Comparison of ENCODE assay signal across 21 mouse cellular contexts in genomic region chr4:130782492-130782891, GRCm38 (mm10). TPM values are rescaled to one million over a fixed set of nuclear protein-coding genes. Genes with fewer than 3 reads are reported as not detected.
A peak's percentile ranks its signal among the peaks of the same experiment; 100 is the strongest.
DNase-seq lines count a peak whose midpoint lies in the region; ATAC-seq and TF ChIP-seq lines count a peak whose summit lies in the region.
"Had no signal": no experiment of that assay in that cellular context is flagged by ENCODE, and none has a peak within 500 bp of the region (broad histone marks: within the 10 kb centered on the region; RNA-seq: fewer than 3 reads in every experiment).

No protein-coding gene starts in this region.

- H3K9ac ChIP-seq in kidney, embryonic 15.5 days, result no peak overlapping the region
- no peak overlapping the region for H3K9ac ChIP-seq in kidney, embryonic 16.5 days (replicated peaks; ENCODE audit: low read length)
- no peak overlapping the region for H3K9ac ChIP-seq in midbrain, embryonic 16.5 days (ENCODE audit: low read depth, low read length)
- no peak overlapping the region for H3K9ac ChIP-seq in midbrain, postnatal 0 days (replicated peaks; ENCODE audit: low read length, poor library complexity, severe bottlenecking)
- H3K9ac ChIP-seq: liver, embryonic 14.5 days; stomach, embryonic 15.5 days had no signal

- WGBS in kidney, embryonic 15.5 days, result 91% methylated on average over 2 of the region's 2 CpGs
- 93% methylated on average over 2 of the region's 2 CpGs for WGBS in kidney, embryonic 16.5 days
- 90% methylated on average over 2 of the region's 2 CpGs for WGBS in midbrain, embryonic 16.5 days
- 85% methylated on average over 2 of the region's 2 CpGs for WGBS in midbrain, postnatal 0 days

- DNase-seq in midbrain, postnatal 0 days (ENCODE audit: low spot score), result no peak
- DNase-seq in neural tube, embryonic 10.5 days (ENCODE audit: extremely low spot score, low spot score), result no peak
- no peak for DNase-seq in thymus, postnatal 10 days (ENCODE audit: low spot score in 2 of 2)
- DNase-seq: adrenal gland, postnatal 14 days; right cerebral cortex, postnatal 4 days; thymus, postnatal 36 days had no signal

- peaks cover 4% of the 10 kb centered on the region; the same call in 1 of the 2 replicates for H3K4me1 ChIP-seq in kidney, embryonic 15.5 days
- H3K4me1 ChIP-seq in kidney, embryonic 16.5 days (ENCODE audit: insufficient read depth, low read length), result 0 out of 2 replicates have a peak, but pooled peaks cover 4% of the 10 kb centered on the region
- H3K4me1 ChIP-seq in midbrain, embryonic 16.5 days (ENCODE audit: control insufficient read depth, insufficient read depth, low read length), result peaks cover 8% of the 10 kb centered on the region; the same call in 1 of the 2 replicates
- 0 out of 2 replicates have a peak, but pooled peaks cover 4% of the 10 kb centered on the region for H3K4me1 ChIP-seq in midbrain, postnatal 0 days (ENCODE audit: insufficient read depth, low read length)
- H3K4me1 ChIP-seq: stomach, embryonic 15.5 days had no signal

- no peak overlapping the region for H3K4me3 ChIP-seq in kidney, embryonic 15.5 days (replicated peaks)
- no peak overlapping the region for H3K4me3 ChIP-seq in kidney, embryonic 16.5 days (ENCODE audit: low read length)
- H3K4me3 ChIP-seq in midbrain, embryonic 16.5 days (ENCODE audit: low read depth, low read length), result no peak overlapping the region
- no peak overlapping the region for H3K4me3 ChIP-seq in midbrain, postnatal 0 days (ENCODE audit: low read depth, low read length)
- H3K4me3 ChIP-seq: forebrain, embryonic 10.5 days; heart, embryonic 10.5 days; myocyte; stomach, embryonic 15.5 days had no signal

- no peaks in the 10 kb centered on the region for H3K27me3 ChIP-seq in kidney, embryonic 15.5 days
- no peaks in the 10 kb centered on the region for H3K27me3 ChIP-seq in kidney, embryonic 16.5 days (ENCODE audit: insufficient read depth, low read length)
- H3K27me3 ChIP-seq in midbrain, embryonic 16.5 days (ENCODE audit: control insufficient read depth, insufficient read depth, low read depth, low read length), result no peaks in the 10 kb centered on the region
- no peaks in the 10 kb centered on the region for H3K27me3 ChIP-seq in midbrain, postnatal 0 days (ENCODE audit: insufficient read depth, low read length)
- H3K27me3 ChIP-seq: stomach, embryonic 15.5 days had no signal

- TF ChIP-seq CTCF in midbrain, postnatal 0 days (IDR thresholded peaks at IDR 0.05), result no peak

- H3K27ac ChIP-seq in kidney, embryonic 15.5 days, result 0 out of 2 replicates have a peak overlapping the region, but pooled peaks have one; percentile 18
- H3K27ac ChIP-seq in kidney, embryonic 16.5 days (ENCODE audit: low read length), result no peak overlapping the region
- H3K27ac ChIP-seq in midbrain, embryonic 16.5 days (ENCODE audit: low read length), result 0 out of 2 replicates have a peak overlapping the region, but pooled peaks have one; percentile 11
- no peak overlapping the region for H3K27ac ChIP-seq in midbrain, postnatal 0 days (ENCODE audit: low read depth, low read length)
- H3K27ac ChIP-seq: forebrain, embryonic 10.5 days; heart, embryonic 10.5 days; kidney, postnatal 0 days; liver, embryonic 14.5 days; macrophage; stomach, embryonic 15.5 days had no signal

- H3K9me3 ChIP-seq in kidney, embryonic 15.5 days (replicated peaks), result no peaks in the 10 kb centered on the region
- no peaks in the 10 kb centered on the region for H3K9me3 ChIP-seq in kidney, embryonic 16.5 days (ENCODE audit: low read length)
- no peaks in the 10 kb centered on the region for H3K9me3 ChIP-seq in midbrain, embryonic 16.5 days (replicated peaks; ENCODE audit: control insufficient read depth, low read length, poor library complexity, severe bottlenecking)
- H3K9me3 ChIP-seq in midbrain, postnatal 0 days (ENCODE audit: low read length), result no peaks in the 10 kb centered on the region
- H3K9me3 ChIP-seq: forebrain, embryonic 10.5 days; heart, embryonic 10.5 days; stomach, embryonic 15.5 days had no signal

- H3K4me2 ChIP-seq in kidney, embryonic 15.5 days, result no peak overlapping the region
- no peak overlapping the region for H3K4me2 ChIP-seq in kidney, embryonic 16.5 days (replicated peaks; ENCODE audit: low read depth, low read length)
- no peak overlapping the region for H3K4me2 ChIP-seq in midbrain, embryonic 16.5 days (ENCODE audit: low read length)
- no peak overlapping the region for H3K4me2 ChIP-seq in midbrain, postnatal 0 days (ENCODE audit: low read depth, low read length, poor library complexity, severe bottlenecking)
- H3K4me2 ChIP-seq: midbrain, embryonic 11.5 days; stomach, embryonic 15.5 days had no signal

- no peak for ATAC-seq in kidney, embryonic 15.5 days (replicated peaks; ENCODE audit: low FRiP score)
- ATAC-seq in kidney, embryonic 16.5 days (ENCODE audit: low FRiP score, low TSS enrichment), result no peak
- ATAC-seq in midbrain, embryonic 16.5 days, result no peak
- ATAC-seq in midbrain, postnatal 0 days (ENCODE audit: low FRiP score), result no peak
- ATAC-seq in common myeloid progenitor, adult 5-6 weeks (replicated peaks; ENCODE audit: low read depth, poor library complexity, severe bottlenecking), result peak; percentile 26; the same call in 1 of the 2 replicates
- no peak for ATAC-seq in frontal cortex, adult (ENCODE audit: low TSS enrichment)
- ATAC-seq: intestine, postnatal 0 days; lung, postnatal 0 days had no signal

- H3K36me3 ChIP-seq in kidney, embryonic 15.5 days, result peaks cover 49% of the 10 kb centered on the region
- peaks cover 27% of the 10 kb centered on the region for H3K36me3 ChIP-seq in kidney, embryonic 16.5 days (ENCODE audit: insufficient read depth, low read length)
- H3K36me3 ChIP-seq in midbrain, embryonic 16.5 days (ENCODE audit: control insufficient read depth, insufficient read depth, low read length), result peaks cover 18% of the 10 kb centered on the region
- H3K36me3 ChIP-seq in midbrain, postnatal 0 days (ENCODE audit: insufficient read depth, low read length), result peaks cover 18% of the 10 kb centered on the region

RNA-seq across cellular contexts. Expression of gene Sdc3, which starts 9.8 kb away (rescaled TPM):
- 22.3 and 26.5 TPM in 2 replicates for polyA plus RNA-seq in kidney, embryonic 15.5 days (2015; fragmentation: Nextera tagmentation; extraction: Ambion mirVana)
- 22.6 and 23.1 TPM in 2 replicates for polyA plus RNA-seq in kidney, embryonic 16.5 days (2015; fragmentation: Nextera tagmentation; extraction: Ambion mirVana)
- 188 and 205 TPM in 2 replicates for polyA plus RNA-seq in midbrain, embryonic 16.5 days (2015; fragmentation: Nextera tagmentation; extraction: Ambion mirVana)
- 645 and 733 TPM in 2 replicates for total RNA-seq in midbrain, postnatal 0 days (2014; rRNA removed)
- polyA plus RNA-seq in midbrain, postnatal 0 days (2015; fragmentation: Nextera tagmentation; extraction: Ambion mirVana), result 241 and 242 TPM in 2 replicates
- 1.3 and 2.1 TPM in 2 replicates for total RNA-seq in common myeloid progenitor, adult 5-6 weeks (2017)

Comparison
In these comparisons a context has a peak if more than half of its experiments do, and no peak if none do; other contexts are left out.
1. H3K27ac ChIP-seq: peak in kidney, embryonic 15.5 days (single experiment) and midbrain, embryonic 16.5 days (single experiment); none in kidney, embryonic 16.5 days (single experiment) and midbrain, postnatal 0 days (single experiment).